Mouse (Mus musculus): ENCODE results near the gene Slc39a11. TPM values are rescaled to one million over a fixed set of nuclear protein-coding genes. Genes with fewer than 3 reads are reported as not detected.

Slc39a11 gene
- polyA plus RNA-seq, 2 experiments: 5.1 to 10.2 TPM

GRCm38 (mm10) chr11:113691318-113691717 lies 41.4 kb upstream of the Slc39a11 start:
- Histone ChIP-seq H3K27ac (no peak overlapping the region), H3K9me3 (ENCODE audit: control insufficient read depth, low read length) (no peaks in the 10 kb centered on the region), H3K4me1 (replicated peaks; ENCODE audit: control insufficient read depth in 2 of 2, insufficient read depth in 2 of 2, low read length in 1 of 2) (no peaks in the 10 kb centered on the region; a peak in 1 of 4 replicates), H3K9ac (replicated peaks) (no peak overlapping the region), H3K36me3 (replicated peaks; ENCODE audit: control insufficient read depth, insufficient read depth, low read depth) (peaks cover 29% of the 10 kb centered on the region), H3K27me3 (ENCODE audit: control insufficient read depth, insufficient read depth, low read length) (no peaks in the 10 kb centered on the region), H3K4me3 (ENCODE audit: insufficient read depth in 1 of 2, low read depth in 2 of 2, low read length in 2 of 2) (no peak overlapping the region), H3K4me2 (ENCODE audit: low read depth) (no peak overlapping the region)
- no peak for DNase-seq (ENCODE audit: low read depth in 3 of 3, low spot score in 3 of 3)
- no peak for ATAC-seq (ENCODE audit: insufficient read depth)
- TF ChIP-seq EP300 (IDR thresholded peaks at IDR 0.05; ENCODE audit: low read depth): no peak
- no peak for TF ChIP-seq CTCF (IDR thresholded peaks at IDR 0.05; ENCODE audit: low read depth)
- 72% methylated on average over 5 of the region's 5 CpGs for WGBS (ENCODE audit: insufficient replicate concordance)

GRCm38 (mm10) chr11:113690506-113690905 lies 40.6 kb upstream of the Slc39a11 start:
- Histone ChIP-seq H3K4me3 (ENCODE audit: insufficient read depth in 1 of 2, low read depth in 2 of 2, low read length in 2 of 2) (no peak overlapping the region), H3K4me2 (ENCODE audit: low read depth) (no peak overlapping the region), H3K27me3 (ENCODE audit: control insufficient read depth, insufficient read depth, low read length) (no peaks in the 10 kb centered on the region), H3K4me1 (replicated peaks; ENCODE audit: control insufficient read depth in 2 of 2, insufficient read depth in 2 of 2, low read length in 1 of 2) (peaks cover 0 to 3% of the 10 kb centered on the region in 2 experiments; a peak in 3 of 4 replicates), H3K9ac (replicated peaks) (no peak overlapping the region), H3K9me3 (ENCODE audit: control insufficient read depth, low read length) (no peaks in the 10 kb centered on the region), H3K36me3 (replicated peaks; ENCODE audit: control insufficient read depth, insufficient read depth, low read depth) (peaks cover 29% of the 10 kb centered on the region), H3K27ac (no peak overlapping the region)
- DNase-seq (ENCODE audit: low read depth in 3 of 3, low spot score in 3 of 3) (no peak), ATAC-seq (ENCODE audit: insufficient read depth) (no peak)
- TF ChIP-seq EP300 (IDR thresholded peaks at IDR 0.05; ENCODE audit: low read depth) (no peak), CTCF (IDR thresholded peaks at IDR 0.05; ENCODE audit: low read depth) (no peak)
- WGBS (ENCODE audit: insufficient replicate concordance): 82% methylated on average over 12 of the region's 12 CpGs

- Histone ChIP-seq H3K9me3 (ENCODE audit: control insufficient read depth, low read length) (no peaks in the 10 kb centered on the region), H3K9ac (replicated peaks) (no peak overlapping the region), H3K4me2 (ENCODE audit: low read depth) (no peak overlapping the region), H3K27me3 (ENCODE audit: control insufficient read depth, insufficient read depth, low read length) (no peaks in the 10 kb centered on the region), H3K4me1 (replicated peaks; ENCODE audit: control insufficient read depth in 2 of 2, insufficient read depth in 2 of 2, low read length in 1 of 2) (peaks cover 8 to 17% of the 10 kb centered on the region in 2 experiments), H3K36me3 (replicated peaks; ENCODE audit: control insufficient read depth, insufficient read depth, low read depth) (peaks cover 22% of the 10 kb centered on the region), H3K4me3 (ENCODE audit: insufficient read depth in 1 of 2, low read depth in 2 of 2, low read length in 2 of 2) (no peak overlapping the region), H3K27ac (no peak overlapping the region)
- TF ChIP-seq CTCF (IDR thresholded peaks at IDR 0.05; ENCODE audit: low read depth) (no peak), EP300 (IDR thresholded peaks at IDR 0.05; ENCODE audit: low read depth) (no peak)
- 82% methylated on average over 2 of the region's 2 CpGs for WGBS (ENCODE audit: insufficient replicate concordance)
- no peak for DNase-seq (ENCODE audit: low read depth in 3 of 3, low spot score in 3 of 3)
- no peak for ATAC-seq (ENCODE audit: insufficient read depth)
Observed at GRCm38 (mm10) chr11:113687031-113687430, 37.2 kb upstream of the Slc39a11 start.

- Histone ChIP-seq H3K27me3 (ENCODE audit: control insufficient read depth, insufficient read depth, low read length) (no peaks in the 10 kb centered on the region), H3K4me1 (replicated peaks; ENCODE audit: control insufficient read depth in 2 of 2, insufficient read depth in 2 of 2, low read length in 1 of 2) (peaks cover 27 to 36% of the 10 kb centered on the region in 2 experiments), H3K9ac (replicated peaks) (peak overlapping the region; percentile 77), H3K4me2 (ENCODE audit: low read depth) (peak overlapping the region; percentile 92), H3K36me3 (replicated peaks; ENCODE audit: control insufficient read depth, insufficient read depth, low read depth) (peaks cover 18% of the 10 kb centered on the region), H3K27ac (peak overlapping the region; percentile 29), H3K4me3 (ENCODE audit: insufficient read depth in 1 of 2, low read depth in 2 of 2, low read length in 2 of 2) (peak overlapping the region; percentile 72 to 92), H3K9me3 (ENCODE audit: control insufficient read depth, low read length) (no peaks in the 10 kb centered on the region)
- TF ChIP-seq EP300 (IDR thresholded peaks at IDR 0.05; ENCODE audit: low read depth) (no peak), CTCF (IDR thresholded peaks at IDR 0.05; ENCODE audit: low read depth) (0 out of 2 replicates have a peak, but pooled peaks have one; percentile 15)
- 36% methylated on average over 25 of the region's 25 CpGs for WGBS (ENCODE audit: insufficient replicate concordance)
- no peak for ATAC-seq (ENCODE audit: insufficient read depth)
- DNase-seq (ENCODE audit: low read depth in 3 of 3, low spot score in 3 of 3): no peak
Observed at GRCm38 (mm10) chr11:113684707-113685426, 35.0 kb upstream of the Slc39a11 start.

- no peaks in the 10 kb centered on the region for H3K9me3 ChIP-seq (ENCODE audit: control insufficient read depth, low read length)
- peak within 1 kb of the TSS; percentile 92 for H3K4me2 ChIP-seq (ENCODE audit: low read depth)
- peaks cover 13% of the 10 kb centered on the region for H3K36me3 ChIP-seq (replicated peaks; ENCODE audit: control insufficient read depth, insufficient read depth, low read depth)
- peak within 1 kb of the TSS; percentile 99 for H3K27ac ChIP-seq
- DNase-seq (ENCODE audit: low read depth in 3 of 3, low spot score in 3 of 3): peak; percentile 87 to 89 (median 88)
- H3K9ac ChIP-seq (replicated peaks): peak within 1 kb of the TSS; percentile 96
- ATAC-seq (ENCODE audit: insufficient read depth): peak; percentile 82
- peak within 1 kb of the TSS; percentile 91 to 92 for H3K4me3 ChIP-seq (ENCODE audit: insufficient read depth in 1 of 2, low read depth in 2 of 2, low read length in 2 of 2)
- TF ChIP-seq EP300 (IDR thresholded peaks at IDR 0.05; ENCODE audit: low read depth) (peak; percentile 77), CTCF (IDR thresholded peaks at IDR 0.05; ENCODE audit: low read depth) (no peak; the same call in 1 of the 2 replicates)
- H3K27me3 ChIP-seq (ENCODE audit: control insufficient read depth, insufficient read depth, low read length): no peaks in the 10 kb centered on the region
- under 1% methylated on average over 73 of the region's 73 CpGs for WGBS (ENCODE audit: insufficient replicate concordance)
- H3K4me1 ChIP-seq (replicated peaks; ENCODE audit: control insufficient read depth in 2 of 2, insufficient read depth in 2 of 2, low read length in 1 of 2): peaks cover 31 to 40% of the 10 kb centered on the region in 2 experiments
Observed at GRCm38 (mm10) chr11:113683957-113684706, 34.3 kb upstream of the Slc39a11 start, which contains the start of the genes Fam104a and D11Wsu47e. Gene Fam104a, minus strand, starts transcription at chr11:113684155. Gene D11Wsu47e, plus strand, starts transcription at chr11:113684412.
